Mouse (Mus musculus) neural tube, embryonic 13.5 days (tissue): ENCODE data around the gene Plcb4. TPM values are rescaled to one million over a fixed set of nuclear protein-coding genes. Genes with fewer than 3 reads are reported as not detected.

Source experiments
- ATAC-seq: fragments of 200-750 bp; cut with Nextera tagmentation; 2 replicates; pipeline ENCODE4 v1.8.0; 2017; ENCODE audit warnings: low read depth, mild to moderate bottlenecking, moderate TSS enrichment, moderate library complexity
- H3K27ac ChIP-seq: fragments of 300-500 bp; sonication (generic); replicated peaks from 2 replicates; pipeline ENCODE4 v1.5.1; 2015; ENCODE audit warnings: moderate library complexity, mild to moderate bottlenecking, inconsistent platforms
- H3K27me3 ChIP-seq: fragments of 300-500 bp; sonication (generic); 2 replicates; pipeline ENCODE4 v1.6.1; 2015; ENCODE audit warnings: mild to moderate bottlenecking, inconsistent platforms
- H3K36me3 ChIP-seq: fragments of 300-500 bp; sonication (generic); 2 replicates; pipeline ENCODE4 v1.6.1; 2015; ENCODE audit warnings: mild to moderate bottlenecking, inconsistent platforms
- H3K4me1 ChIP-seq: fragments of 300-500 bp; sonication (generic); replicated peaks from 2 replicates; pipeline ENCODE4 v1.6.1; 2015; ENCODE audit warnings: inconsistent platforms
- H3K4me2 ChIP-seq: fragments of 300-500 bp; sonication (generic); 2 replicates; pipeline ENCODE4 v1.6.1; 2015; ENCODE audit warnings: inconsistent platforms, mild to moderate bottlenecking, moderate library complexity
- H3K4me3 ChIP-seq: fragments of 300-500 bp; sonication (generic); 2 replicates; pipeline ENCODE4 v1.5.1; 2015; ENCODE audit warnings: mild to moderate bottlenecking, inconsistent platforms
- H3K9ac ChIP-seq: fragments of 300-500 bp; sonication (generic); 2 replicates; pipeline ENCODE4 v1.6.1; 2015; ENCODE audit warnings: moderate library complexity, mild to moderate bottlenecking, inconsistent platforms
- H3K9me3 ChIP-seq: fragments of 300-500 bp; sonication (generic); 2 replicates; pipeline ENCODE4 v1.6.1; 2016; ENCODE audit warnings: inconsistent platforms
- WGBS: fragments of 180-500 bp; shearing (Covaris S2); methylation state at CpG from one replicate; pipeline ENCODE4 v1.1.7; 2015; 5-methylcytosine and 5-hydroxymethylcytosine counted together
- polyA plus RNA-seq: library from polyadenylated mRNA; unstranded; fragments of >200 nt; fragmentation: Nextera tagmentation; extraction: Ambion mirVana; gene quantifications from 2 replicates; pipeline ENCODE4 v1.2.1, GENCODE M21; 2015

Plcb4 gene
- polyA plus RNA-seq, 1 experiment from 2014 or later, result 38.2 TPM

DNA sequence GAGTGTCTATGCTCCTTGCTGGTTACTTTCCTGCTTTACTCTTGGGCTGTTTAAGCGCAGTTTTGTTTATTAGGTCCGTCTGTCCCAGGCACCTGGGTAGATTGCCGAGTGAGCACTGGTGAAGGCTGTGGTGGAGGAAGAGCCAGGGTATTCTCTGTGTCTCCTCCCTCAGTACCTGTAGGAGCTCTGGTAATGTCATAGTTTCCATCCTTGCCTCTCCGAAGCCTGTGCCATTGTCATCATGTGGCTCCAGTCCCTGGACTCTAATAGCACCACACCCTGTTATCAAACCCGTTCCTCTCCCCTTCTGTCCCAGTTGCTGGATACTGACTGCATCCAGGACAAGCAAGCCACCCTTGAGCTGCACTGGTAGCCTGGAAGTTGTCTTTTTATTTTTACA is 89.6 kb downstream of the Plcb4 start:
- no peak overlapping the region for H3K27ac ChIP-seq
- no peaks in the 10 kb centered on the region for H3K9me3 ChIP-seq
- 88% methylated on average over 5 of the region's 5 CpGs for WGBS
- H3K4me2 ChIP-seq, result no peak overlapping the region
- H3K36me3 ChIP-seq, result no peaks in the 10 kb centered on the region
- no peak for ATAC-seq
- no peaks in the 10 kb centered on the region for H3K27me3 ChIP-seq
- H3K9ac ChIP-seq, result no peak overlapping the region
- H3K4me1 ChIP-seq, result peaks cover 13% of the 10 kb centered on the region
- no peak overlapping the region for H3K4me3 ChIP-seq

DNA sequence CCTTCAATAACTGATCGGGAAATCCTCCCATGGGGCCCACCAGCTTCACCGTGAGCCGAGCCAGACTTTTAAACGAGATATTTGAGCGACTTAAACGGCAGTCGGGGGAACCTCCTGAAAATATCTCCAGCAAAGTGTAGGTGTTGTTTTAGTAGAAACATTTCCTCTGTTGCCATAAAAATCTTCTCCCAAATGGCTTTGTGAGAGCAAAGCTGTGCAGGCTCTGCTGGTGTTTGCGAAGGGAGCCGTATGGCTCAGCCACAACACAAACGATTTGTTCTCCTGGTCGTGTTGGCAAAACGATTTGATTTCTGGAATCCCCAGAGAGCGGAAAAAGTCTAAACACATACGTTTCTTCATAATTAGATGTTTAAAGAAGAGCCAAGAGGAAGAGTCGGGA is 90.8 kb downstream of the Plcb4 start:
- no peak overlapping the region for H3K4me3 ChIP-seq
- no peaks in the 10 kb centered on the region for H3K9me3 ChIP-seq
- no peaks in the 10 kb centered on the region for H3K27me3 ChIP-seq
- no peak overlapping the region for H3K27ac ChIP-seq
- no peak for ATAC-seq
- H3K36me3 ChIP-seq, result no peaks in the 10 kb centered on the region
- peaks cover 7% of the 10 kb centered on the region; the same call in 1 of the 2 replicates for H3K4me1 ChIP-seq
- H3K4me2 ChIP-seq, result no peak overlapping the region
- 68% methylated on average over 15 of the region's 15 CpGs for WGBS
- H3K9ac ChIP-seq, result no peak overlapping the region

- no peak overlapping the region for H3K4me2 ChIP-seq
- 80% methylated on average over 5 of the region's 5 CpGs for WGBS
- H3K4me1 ChIP-seq, result peaks cover 3% of the 10 kb centered on the region; the same call in 1 of the 2 replicates
- H3K9me3 ChIP-seq, result no peaks in the 10 kb centered on the region
- no peak overlapping the region for H3K9ac ChIP-seq
- ATAC-seq, result no peak
- no peak overlapping the region for H3K4me3 ChIP-seq
- no peaks in the 10 kb centered on the region for H3K36me3 ChIP-seq
- H3K27ac ChIP-seq, result no peak overlapping the region
- no peaks in the 10 kb centered on the region for H3K27me3 ChIP-seq
These were observed 91.9 kb downstream of the Plcb4 start for GRCm38 (mm10) chr2:135750748-135751147.

DNA sequence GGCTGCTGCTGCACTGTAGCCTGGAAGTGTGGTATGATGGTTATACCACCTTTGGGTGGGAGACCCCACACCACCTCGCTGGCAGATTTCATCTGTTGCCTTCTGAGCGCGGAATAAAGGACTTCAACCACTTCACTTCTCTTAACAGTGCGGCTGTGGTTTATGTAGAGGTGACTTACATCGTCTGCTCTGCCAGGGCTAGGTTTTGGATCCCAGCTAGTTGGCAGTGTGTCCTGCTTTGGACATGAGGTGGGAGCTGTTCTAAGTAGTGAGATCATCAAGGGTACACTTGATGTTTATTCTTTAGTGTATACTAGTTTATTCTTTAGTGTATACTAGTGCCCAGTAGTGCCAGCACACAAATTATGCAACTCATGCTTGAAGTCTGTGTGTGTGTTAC is 97.0 kb downstream of the Plcb4 start:
- Histone ChIP-seq H3K27ac (no peak overlapping the region), H3K9ac (no peak overlapping the region), H3K4me1 (no peaks in the 10 kb centered on the region; the same call in 1 of the 2 replicates), H3K4me3 (no peak overlapping the region), H3K36me3 (no peaks in the 10 kb centered on the region), H3K9me3 (no peaks in the 10 kb centered on the region), H3K27me3 (no peaks in the 10 kb centered on the region), H3K4me2 (no peak overlapping the region)
- ATAC-seq, result no peak
- 96% methylated on average over 5 of the region's 5 CpGs for WGBS

- H3K27me3 ChIP-seq, result no peaks in the 10 kb centered on the region
These were observed 98.7 kb downstream of the Plcb4 start for GRCm38 (mm10) chr2:135757478-135757877.

DNA sequence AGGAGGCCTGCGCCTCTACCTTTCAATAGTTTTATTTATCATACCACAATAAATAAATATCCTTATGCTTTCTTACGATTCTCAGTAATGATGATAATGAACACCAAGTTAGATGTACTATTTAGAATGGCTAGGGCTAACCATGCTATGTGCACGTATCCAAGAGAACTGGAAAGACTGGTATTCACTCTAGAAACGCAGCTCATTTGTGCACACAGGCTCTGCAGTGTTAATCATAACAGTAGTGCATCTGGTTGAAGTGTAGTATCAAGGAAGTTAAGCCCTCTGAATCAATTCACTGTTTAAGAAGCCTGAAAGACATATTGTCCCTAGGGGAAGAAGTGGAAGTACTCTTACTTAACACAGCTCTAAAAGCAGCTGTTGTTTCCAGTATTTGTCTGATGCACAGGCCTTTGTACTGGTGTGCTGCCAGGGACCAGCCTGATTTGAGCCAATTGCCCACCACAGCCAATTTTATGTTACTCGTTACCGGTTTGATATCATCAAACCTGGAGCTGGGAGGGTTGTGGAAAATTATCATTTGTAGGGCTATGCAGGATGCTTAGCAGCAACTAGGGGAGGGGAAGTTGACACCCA is 100.8 kb downstream of the Plcb4 start:
- no peak overlapping the region for H3K27ac ChIP-seq
- H3K4me2 ChIP-seq, result no peak overlapping the region
- 80% methylated on average over 6 of the region's 6 CpGs for WGBS
- peaks cover 4% of the 10 kb centered on the region for H3K4me1 ChIP-seq
- no peaks in the 10 kb centered on the region for H3K27me3 ChIP-seq
- H3K9me3 ChIP-seq, result no peaks in the 10 kb centered on the region
- no peaks in the 10 kb centered on the region for H3K36me3 ChIP-seq
- no peak for ATAC-seq
- no peak overlapping the region for H3K9ac ChIP-seq
- no peak overlapping the region for H3K4me3 ChIP-seq

More at GRCm38 (mm10) chr2:135757478-135757877, 98.7 kb downstream of the Plcb4 start:
- WGBS, result 85% methylated on average over 3 of the region's 3 CpGs
- Histone ChIP-seq H3K4me2 (no peak overlapping the region), H3K27ac (no peak overlapping the region), H3K9ac (no peak overlapping the region), H3K9me3 (no peaks in the 10 kb centered on the region), H3K4me3 (no peak overlapping the region), H3K36me3 (no peaks in the 10 kb centered on the region), H3K4me1 (no peaks in the 10 kb centered on the region; the same call in 1 of the 2 replicates)
- no peak for ATAC-seq

DNA sequence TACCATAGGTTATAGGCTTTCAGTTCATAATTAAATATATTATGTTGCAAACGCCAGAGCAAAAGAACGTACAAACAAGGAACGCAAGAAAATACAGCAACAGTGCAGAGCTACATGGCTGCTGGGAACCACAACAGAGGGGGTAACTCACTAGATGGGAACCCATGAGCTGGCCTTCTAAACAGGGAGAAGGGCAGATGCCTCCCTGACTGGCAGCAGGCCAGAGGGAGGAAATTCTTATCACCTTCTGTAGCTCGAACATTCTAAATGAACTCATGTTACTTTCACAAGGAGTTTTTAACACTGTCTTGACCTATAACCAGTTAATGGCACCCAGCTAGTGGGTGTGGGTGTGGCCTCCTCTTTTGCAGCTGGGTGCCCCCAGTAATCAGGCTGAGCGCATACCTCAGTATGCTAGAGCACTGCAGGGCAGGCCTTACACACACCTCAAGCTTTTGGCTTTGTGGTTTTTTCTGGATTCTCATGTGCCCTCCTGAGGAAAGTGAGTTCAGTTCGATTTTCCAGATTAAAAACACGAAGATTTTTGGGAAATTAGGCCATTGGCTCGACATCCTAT is 102.5 kb downstream of the Plcb4 start:
- Histone ChIP-seq H3K27me3 (no peaks in the 10 kb centered on the region), H3K4me1 (peaks cover 7% of the 10 kb centered on the region), H3K9ac (no peak overlapping the region), H3K4me2 (no peak overlapping the region), H3K36me3 (no peaks in the 10 kb centered on the region), H3K27ac (no peak overlapping the region), H3K9me3 (no peaks in the 10 kb centered on the region), H3K4me3 (no peak overlapping the region)
- no peak for ATAC-seq
- WGBS, result 88% methylated on average over 8 of the region's 8 CpGs

DNA sequence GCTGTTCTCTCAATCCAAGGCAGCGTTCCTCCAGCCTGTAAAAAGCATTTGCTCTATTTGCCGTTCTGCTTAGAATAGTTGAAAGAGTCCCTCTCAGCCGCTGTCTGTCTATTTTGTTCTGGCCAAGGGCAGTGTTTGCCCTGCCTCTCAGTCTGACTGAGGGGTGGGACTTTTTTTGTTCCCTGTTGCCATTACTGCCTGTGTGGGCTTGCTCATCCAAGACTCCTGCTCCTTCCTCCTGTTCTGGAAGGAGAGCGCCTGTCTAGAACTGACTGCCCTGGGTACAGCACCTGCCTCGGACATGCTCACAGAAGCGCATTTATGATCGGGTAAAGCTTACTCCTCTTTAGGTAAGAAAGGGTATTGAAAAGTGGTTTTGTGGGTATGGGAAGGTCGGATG is 105.9 kb downstream of the Plcb4 start:
- ATAC-seq, result no peak
- H3K9me3 ChIP-seq, result no peaks in the 10 kb centered on the region
- H3K27ac ChIP-seq, result 0 out of 2 replicates have a peak overlapping the region, but pooled peaks have one; percentile 3
- H3K4me2 ChIP-seq, result no peak overlapping the region
- H3K36me3 ChIP-seq, result no peaks in the 10 kb centered on the region
- peaks cover 23% of the 10 kb centered on the region for H3K4me1 ChIP-seq
- H3K27me3 ChIP-seq, result no peaks in the 10 kb centered on the region; the same call in 1 of the 2 replicates
- no peak overlapping the region for H3K4me3 ChIP-seq
- 52% methylated on average over 8 of the region's 8 CpGs for WGBS
- H3K9ac ChIP-seq, result no peak overlapping the region

DNA sequence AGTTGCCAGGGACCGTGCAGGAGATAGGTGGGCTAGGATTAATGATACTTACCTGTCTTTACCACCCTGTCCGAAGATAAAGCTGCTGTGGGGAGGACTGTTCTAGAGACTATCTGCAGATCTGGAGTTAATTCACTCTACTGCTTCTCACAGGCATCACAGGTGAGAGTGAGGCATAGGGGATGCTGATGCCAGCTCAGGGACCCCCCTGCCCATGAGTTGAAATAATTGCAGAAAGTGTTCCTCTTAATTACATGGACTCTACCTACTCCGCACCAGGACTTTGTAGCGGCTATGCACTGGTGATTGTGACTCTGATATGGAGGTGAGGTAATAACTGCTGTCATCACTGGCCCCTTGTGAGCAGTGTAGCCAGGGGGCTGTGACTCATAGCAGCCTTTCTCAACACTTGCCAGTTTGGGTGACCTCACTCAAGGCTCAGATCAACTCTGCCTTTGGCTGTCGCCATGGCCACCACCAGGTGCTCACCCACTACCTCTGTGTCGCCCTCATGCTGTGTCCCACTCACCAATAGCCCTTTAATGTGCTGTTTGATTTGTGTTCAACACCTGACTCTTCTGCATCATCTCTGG is 107.8 kb downstream of the Plcb4 start:
- Histone ChIP-seq H3K27me3 (no peaks in the 10 kb centered on the region; the same call in 1 of the 2 replicates), H3K4me2 (no peak overlapping the region), H3K4me3 (no peak overlapping the region), H3K9me3 (no peaks in the 10 kb centered on the region), H3K27ac (no peak overlapping the region), H3K9ac (no peak overlapping the region), H3K4me1 (peaks cover 23% of the 10 kb centered on the region), H3K36me3 (no peaks in the 10 kb centered on the region)
- WGBS, result 83% methylated on average over 6 of the region's 6 CpGs
- ATAC-seq, result peak; percentile 68; the same call in 1 of the 2 replicates

DNA sequence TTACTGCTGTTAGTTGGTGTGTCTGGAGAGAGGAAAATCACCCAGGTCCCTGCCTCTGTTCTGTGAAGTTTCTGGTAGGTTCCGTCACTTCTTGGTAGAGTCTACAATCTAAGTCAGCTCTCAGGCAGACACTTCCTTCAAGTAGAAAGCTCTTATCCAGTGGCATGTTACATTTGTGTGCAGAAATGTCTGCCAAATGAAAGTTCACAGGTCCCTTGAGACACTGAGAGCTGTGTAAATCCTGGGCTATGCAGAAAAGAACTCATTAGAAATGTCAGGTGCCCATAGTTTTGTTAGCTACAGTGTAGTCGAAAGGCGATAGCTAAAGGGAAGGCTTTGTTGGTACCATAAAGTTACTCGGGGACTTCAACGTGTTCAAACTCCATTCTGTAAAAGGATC is 108.7 kb downstream of the Plcb4 start:
- no peak overlapping the region for H3K4me3 ChIP-seq
- H3K27me3 ChIP-seq, result no peaks in the 10 kb centered on the region; the same call in 1 of the 2 replicates
- H3K4me2 ChIP-seq, result no peak overlapping the region
- WGBS, result 62% methylated on average over 5 of the region's 5 CpGs
- no peak overlapping the region for H3K27ac ChIP-seq
- ATAC-seq, result no peak
- H3K9ac ChIP-seq, result no peak overlapping the region
- H3K36me3 ChIP-seq, result no peaks in the 10 kb centered on the region
- peaks cover 23% of the 10 kb centered on the region for H3K4me1 ChIP-seq
- H3K9me3 ChIP-seq, result no peaks in the 10 kb centered on the region

DNA sequence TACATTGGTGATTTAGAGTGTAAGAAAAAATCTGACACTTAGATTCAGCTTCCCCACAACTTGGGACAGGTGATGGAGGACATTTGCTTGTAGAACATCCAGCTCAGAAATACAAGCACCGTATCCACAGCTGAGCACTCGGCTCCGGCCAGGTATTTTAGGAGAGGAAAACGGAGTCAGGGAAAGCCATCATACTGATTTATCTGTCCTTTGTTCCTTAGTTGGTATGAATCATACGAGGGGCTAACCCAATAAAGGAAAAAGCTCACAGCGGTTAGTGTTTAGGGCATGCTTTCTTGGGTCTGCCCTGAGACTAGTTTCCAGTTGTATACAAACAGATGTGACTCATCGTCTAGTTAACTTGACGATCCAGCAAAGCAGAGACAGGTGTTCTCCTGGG is 110.9 kb downstream of the Plcb4 start:
- Histone ChIP-seq H3K4me1 (peaks cover 23% of the 10 kb centered on the region), H3K36me3 (no peaks in the 10 kb centered on the region), H3K4me2 (no peak overlapping the region), H3K27me3 (no peaks in the 10 kb centered on the region; the same call in 1 of the 2 replicates), H3K27ac (no peak overlapping the region), H3K9ac (no peak overlapping the region), H3K9me3 (no peaks in the 10 kb centered on the region), H3K4me3 (no peak overlapping the region)
- 79% methylated on average over 8 of the region's 8 CpGs for WGBS
- no peak for ATAC-seq

GRCm38 (mm10) chr2:135770226-135770625 is 111.4 kb downstream of the Plcb4 start:
- H3K9me3 ChIP-seq, result no peaks in the 10 kb centered on the region
- peaks cover 21% of the 10 kb centered on the region for H3K4me1 ChIP-seq
- WGBS, result 89% methylated on average over 9 of the region's 9 CpGs
- no peak overlapping the region for H3K4me2 ChIP-seq
- no peak overlapping the region for H3K9ac ChIP-seq
- no peaks in the 10 kb centered on the region for H3K36me3 ChIP-seq
- no peaks in the 10 kb centered on the region; the same call in 1 of the 2 replicates for H3K27me3 ChIP-seq
- no peak overlapping the region for H3K4me3 ChIP-seq
- H3K27ac ChIP-seq, result no peak overlapping the region
- ATAC-seq, result no peak
